Mouse (Mus musculus) heart, embryonic 15.5 days (tissue): ENCODE data around the gene Zeb2. TPM values are rescaled to one million over a fixed set of nuclear protein-coding genes. Genes with fewer than 3 reads are reported as not detected.

Source experiments
- ATAC-seq: fragments of 200-750 bp; cut with Nextera tagmentation; replicated peaks from 2 replicates; pipeline ENCODE4 v1.8.0; 2017; ENCODE audit warnings: low read depth, moderate TSS enrichment; ENCODE audit not compliant: insufficient number of reproducible peaks, insufficient read depth, low FRiP score
- H3K27ac ChIP-seq: fragments of 300-500 bp; sonication (generic); 2 replicates; pipeline ENCODE4 v1.5.1; 2015; ENCODE audit warnings: mild to moderate bottlenecking, inconsistent platforms
- H3K27me3 ChIP-seq: fragments of 300-500 bp; sonication (generic); 2 replicates; pipeline ENCODE4 v1.6.1; 2015; ENCODE audit warnings: inconsistent platforms
- H3K36me3 ChIP-seq: fragments of 300-500 bp; sonication (generic); 2 replicates; pipeline ENCODE4 v1.6.1; 2015; ENCODE audit warnings: mild to moderate bottlenecking, inconsistent platforms
- H3K4me1 ChIP-seq: fragments of 300-500 bp; sonication (generic); replicated peaks from 2 replicates; pipeline ENCODE4 v1.6.1; 2015; ENCODE audit warnings: inconsistent platforms
- H3K4me2 ChIP-seq: fragments of 300-500 bp; sonication (generic); 2 replicates; pipeline ENCODE4 v1.6.1; 2015; ENCODE audit warnings: inconsistent platforms, mild to moderate bottlenecking, moderate library complexity
- H3K4me3 ChIP-seq: fragments of 300-500 bp; sonication (generic); 2 replicates; pipeline ENCODE4 v1.5.1; 2015; ENCODE audit warnings: mild to moderate bottlenecking, inconsistent platforms
- H3K9ac ChIP-seq: fragments of 300-500 bp; sonication (generic); 2 replicates; pipeline ENCODE4 v1.6.1; 2015; ENCODE audit warnings: mild to moderate bottlenecking, inconsistent platforms
- H3K9me3 ChIP-seq: fragments of 300-500 bp; sonication (generic); replicated peaks from 2 replicates; pipeline ENCODE4 v1.6.1; 2016; ENCODE audit warnings: inconsistent platforms
- WGBS: fragments of 180-500 bp; shearing (Covaris S2); methylation state at CpG from one replicate; pipeline ENCODE4 v1.1.7; 2015; ENCODE audit warnings: mixed read lengths; 5-methylcytosine and 5-hydroxymethylcytosine counted together
- polyA plus RNA-seq: library from polyadenylated mRNA; unstranded; fragments of >200 nt; fragmentation: Nextera tagmentation; extraction: Ambion mirVana; gene quantifications from 2 replicates; pipeline ENCODE4 v1.2.1, GENCODE M21; 2015

Gene Zeb2
- polyA plus RNA-seq, 1 experiment from 2014 or later = 21.4 TPM

GRCm38 (mm10) chr2:45103021-45103983, 13.9 kb downstream of the Zeb2 start:
- Histone ChIP-seq H3K4me1 (peaks cover 76% of the 10 kb centered on the region), H3K27me3 (no peaks in the 10 kb centered on the region), H3K4me3 (peak overlapping the region; percentile 23), H3K36me3 (no peaks in the 10 kb centered on the region), H3K4me2 (peak overlapping the region; percentile 43), H3K27ac (peak overlapping the region; percentile 58), H3K9me3 (no peaks in the 10 kb centered on the region), H3K9ac (no peak overlapping the region)
- 0 out of 2 replicates have a peak, but pooled peaks have one; percentile 30 for ATAC-seq
- 20% methylated on average over 10 of the region's 10 CpGs for WGBS

DNA sequence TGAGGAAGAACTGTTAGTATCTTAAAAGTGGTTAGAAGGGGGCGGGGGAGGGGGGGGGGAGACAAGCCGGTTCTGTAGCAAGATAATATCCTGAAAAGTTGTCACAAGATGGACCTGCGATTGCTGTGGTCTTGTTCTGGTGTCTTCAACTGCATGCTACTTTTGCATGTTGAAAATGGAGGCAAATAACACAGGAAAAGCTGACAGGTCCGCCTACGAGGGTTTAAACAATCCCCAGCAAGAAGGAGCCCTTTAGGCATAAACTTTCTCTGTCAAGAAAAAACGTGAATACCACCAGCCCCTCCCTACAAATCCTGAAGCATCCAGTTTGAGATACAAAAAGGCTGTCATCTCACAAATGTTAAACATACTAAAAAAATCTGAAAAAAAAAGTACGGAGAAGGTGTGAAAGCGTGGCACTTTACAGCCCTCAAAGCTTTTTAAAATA, 15.0 kb downstream of the Zeb2 start:
- WGBS = 49% methylated on average over 8 of the region's 8 CpGs
- Histone ChIP-seq H3K36me3 (no peaks in the 10 kb centered on the region), H3K4me2 (no peak overlapping the region), H3K9me3 (no peaks in the 10 kb centered on the region), H3K4me1 (peaks cover 82% of the 10 kb centered on the region), H3K4me3 (no peak overlapping the region), H3K27me3 (no peaks in the 10 kb centered on the region), H3K27ac (peak overlapping the region; percentile 58; the same call in 1 of the 2 replicates), H3K9ac (no peak overlapping the region)
- ATAC-seq = no peak

DNA sequence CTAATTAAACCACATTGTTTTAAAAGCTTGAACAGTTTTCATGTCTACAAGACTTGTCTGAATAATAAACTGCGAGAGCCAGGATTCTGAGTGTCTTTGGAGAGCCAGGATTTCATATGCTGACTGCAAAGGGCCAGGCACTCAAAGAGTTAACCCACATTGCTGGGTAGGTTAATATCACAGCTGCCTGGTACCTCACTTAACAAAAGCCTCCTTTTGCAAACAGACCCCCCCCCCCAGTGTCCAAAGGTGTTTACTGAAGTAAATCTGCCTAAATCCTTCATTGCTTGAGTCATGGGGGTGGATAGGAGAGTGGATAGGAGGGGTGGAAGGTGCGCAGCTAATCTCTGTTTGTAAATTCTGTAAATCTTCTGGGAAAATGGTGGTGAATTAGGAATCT, 15.6 kb downstream of the Zeb2 start:
- H3K4me3 ChIP-seq = no peak overlapping the region
- no peak overlapping the region; the same call in 1 of the 2 replicates for H3K4me2 ChIP-seq
- 83% methylated on average over 2 of the region's 2 CpGs for WGBS
- no peak for ATAC-seq
- H3K27me3 ChIP-seq = no peaks in the 10 kb centered on the region
- H3K4me1 ChIP-seq = peaks cover 85% of the 10 kb centered on the region
- H3K9ac ChIP-seq = no peak overlapping the region
- H3K36me3 ChIP-seq = no peaks in the 10 kb centered on the region
- H3K9me3 ChIP-seq = no peaks in the 10 kb centered on the region
- peak overlapping the region; percentile 28; the same call in 1 of the 2 replicates for H3K27ac ChIP-seq

DNA sequence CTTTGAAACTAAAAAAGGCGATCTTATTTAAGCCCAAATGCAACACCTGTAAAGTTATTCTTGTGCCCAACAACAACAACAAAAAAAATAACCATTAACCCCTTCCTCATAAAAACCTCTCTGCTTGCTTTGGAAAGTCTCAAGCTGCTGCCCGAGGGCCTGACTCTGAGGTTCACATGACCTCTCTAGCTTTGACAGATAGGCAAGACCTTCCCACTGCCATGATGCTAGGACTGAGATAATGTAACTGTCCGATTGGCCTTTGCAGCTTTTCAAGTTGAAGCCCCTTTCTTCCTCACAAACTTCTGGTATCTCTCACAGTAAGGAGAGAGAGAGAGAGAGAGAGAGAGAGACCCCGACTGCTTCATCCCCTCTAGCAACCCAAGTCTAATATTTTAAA, 16.2 kb downstream of the Zeb2 start:
- Histone ChIP-seq H3K4me2 (no peak overlapping the region), H3K9ac (no peak overlapping the region), H3K27me3 (no peaks in the 10 kb centered on the region), H3K4me3 (no peak overlapping the region), H3K36me3 (no peaks in the 10 kb centered on the region), H3K27ac (0 out of 2 replicates have a peak overlapping the region, but pooled peaks have one; percentile 6), H3K4me1 (peaks cover 83% of the 10 kb centered on the region), H3K9me3 (no peaks in the 10 kb centered on the region)
- ATAC-seq = no peak
- WGBS = 45% methylated on average over 4 of the region's 4 CpGs

- Histone ChIP-seq H3K4me3 (no peak overlapping the region), H3K36me3 (no peaks in the 10 kb centered on the region), H3K4me2 (no peak overlapping the region), H3K4me1 (peaks cover 82% of the 10 kb centered on the region), H3K9ac (no peak overlapping the region), H3K27me3 (no peaks in the 10 kb centered on the region), H3K9me3 (no peaks in the 10 kb centered on the region), H3K27ac (no peak overlapping the region; the same call in 1 of the 2 replicates)
- 48% methylated on average over 7 of the region's 7 CpGs for WGBS
- no peak for ATAC-seq
These were observed 16.6 kb downstream of the Zeb2 start for GRCm38 (mm10) chr2:45100628-45101027.

GRCm38 (mm10) chr2:45100017-45100416, 17.2 kb downstream of the Zeb2 start:
- no peak for ATAC-seq
- H3K27ac ChIP-seq = no peak overlapping the region

DNA sequence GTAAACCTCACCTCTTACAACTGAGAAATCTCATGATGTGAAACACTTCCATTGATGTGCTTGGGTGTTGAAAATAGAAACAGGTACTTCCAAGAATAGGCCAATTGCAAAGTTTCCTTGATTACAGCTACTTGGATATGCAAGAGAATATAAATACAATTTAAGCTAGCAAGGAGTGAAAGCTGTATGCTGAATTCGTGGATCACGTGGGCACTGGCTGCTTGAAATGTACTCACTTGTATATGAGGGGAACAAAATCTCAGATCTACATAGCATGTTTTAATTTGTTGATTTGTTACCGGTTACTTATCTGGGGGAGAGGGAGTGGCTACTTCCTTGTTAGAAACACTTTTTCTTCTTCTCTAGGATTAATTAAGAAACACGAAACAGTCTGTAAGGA, 18.1 kb downstream of the Zeb2 start:
- Histone ChIP-seq H3K27me3 (no peaks in the 10 kb centered on the region), H3K27ac (no peak overlapping the region), H3K9me3 (no peaks in the 10 kb centered on the region), H3K36me3 (no peaks in the 10 kb centered on the region), H3K4me1 (peaks cover 80% of the 10 kb centered on the region), H3K9ac (no peak overlapping the region), H3K4me2 (no peak overlapping the region), H3K4me3 (no peak overlapping the region)
- 68% methylated on average over 4 of the region's 4 CpGs for WGBS
- no peak for ATAC-seq

More at GRCm38 (mm10) chr2:45100017-45100416, 17.2 kb downstream of the Zeb2 start:
- no peaks in the 10 kb centered on the region for H3K27me3 ChIP-seq
- WGBS = 45% methylated on average over 4 of the region's 4 CpGs
- peaks cover 79% of the 10 kb centered on the region for H3K4me1 ChIP-seq
- no peaks in the 10 kb centered on the region for H3K9me3 ChIP-seq
- no peak overlapping the region for H3K4me3 ChIP-seq
- no peak overlapping the region for H3K4me2 ChIP-seq
- no peaks in the 10 kb centered on the region for H3K36me3 ChIP-seq
- no peak overlapping the region for H3K9ac ChIP-seq

DNA sequence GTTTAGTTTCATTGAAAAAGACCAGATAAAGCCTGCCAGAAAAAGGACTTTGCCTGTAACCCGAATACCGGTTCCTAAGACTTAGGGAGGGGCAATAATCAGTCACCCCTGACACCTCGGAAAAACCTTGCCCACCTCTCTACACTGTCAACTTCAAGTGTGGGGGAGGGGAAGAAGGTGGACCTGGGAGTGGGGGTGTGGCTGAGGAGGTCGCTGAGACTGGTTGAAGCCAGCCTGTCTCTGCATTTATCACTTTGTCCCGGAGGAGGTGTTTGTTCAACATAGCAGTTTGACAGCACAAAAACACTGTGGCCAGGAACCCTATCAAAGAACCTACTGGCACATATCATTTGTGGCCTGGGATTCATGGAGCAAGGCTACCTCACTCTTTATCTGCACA, 19.2 kb downstream of the Zeb2 start:
- H3K27ac ChIP-seq = peak overlapping the region; percentile 33
- H3K4me3 ChIP-seq = no peak overlapping the region

DNA sequence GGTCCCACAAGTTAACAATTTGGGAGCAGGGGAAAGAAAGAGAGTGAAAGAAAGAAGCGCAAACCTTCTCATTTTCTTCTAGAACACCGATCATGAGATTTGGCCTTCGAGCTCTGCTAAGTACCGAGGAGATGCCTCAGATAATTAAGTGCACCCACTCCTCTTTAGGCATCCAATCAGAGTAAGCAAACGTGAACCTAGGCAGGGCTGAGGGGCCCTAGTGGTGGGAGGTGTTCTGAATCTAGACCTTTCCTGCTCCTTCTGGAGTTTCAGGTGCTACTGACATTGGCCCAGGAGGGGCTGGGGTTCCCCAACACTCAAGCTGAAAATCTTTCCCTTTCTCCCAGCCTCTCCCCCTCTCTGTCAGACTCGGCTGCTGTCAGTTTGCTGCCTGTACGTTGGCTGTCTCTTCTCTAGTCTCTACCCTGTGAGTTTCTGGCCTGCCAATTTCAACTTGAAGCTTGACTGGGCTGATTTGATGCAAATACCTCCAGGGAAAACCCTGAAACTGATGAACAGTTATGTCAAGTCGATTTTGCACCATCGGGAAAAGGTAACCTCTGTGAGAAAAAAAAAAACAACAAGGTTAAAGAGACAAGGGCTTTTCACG, 20.5 kb downstream of the Zeb2 start:
- no peaks in the 10 kb centered on the region for H3K9me3 ChIP-seq
- peak overlapping the region; percentile 30 for H3K4me2 ChIP-seq
- 35% methylated on average over 10 of the region's 10 CpGs for WGBS
- no peaks in the 10 kb centered on the region for H3K27me3 ChIP-seq
- H3K4me1 ChIP-seq = peaks cover 66% of the 10 kb centered on the region
- no peak overlapping the region for H3K4me3 ChIP-seq
- peak overlapping the region; percentile 33 for H3K27ac ChIP-seq
- H3K9ac ChIP-seq = no peak overlapping the region
- ATAC-seq = no peak
- H3K36me3 ChIP-seq = peaks cover 4% of the 10 kb centered on the region; the same call in 1 of the 2 replicates

More for the DNA sequence above, 19.2 kb downstream of the Zeb2 start:
- Histone ChIP-seq H3K4me2 (peak overlapping the region; percentile 33), H3K27me3 (no peaks in the 10 kb centered on the region), H3K9me3 (no peaks in the 10 kb centered on the region), H3K4me1 (peaks cover 76% of the 10 kb centered on the region), H3K36me3 (peaks cover 3% of the 10 kb centered on the region; the same call in 1 of the 2 replicates), H3K9ac (no peak overlapping the region)
- no peak for ATAC-seq
- 7% methylated on average over 5 of the region's 5 CpGs for WGBS

DNA sequence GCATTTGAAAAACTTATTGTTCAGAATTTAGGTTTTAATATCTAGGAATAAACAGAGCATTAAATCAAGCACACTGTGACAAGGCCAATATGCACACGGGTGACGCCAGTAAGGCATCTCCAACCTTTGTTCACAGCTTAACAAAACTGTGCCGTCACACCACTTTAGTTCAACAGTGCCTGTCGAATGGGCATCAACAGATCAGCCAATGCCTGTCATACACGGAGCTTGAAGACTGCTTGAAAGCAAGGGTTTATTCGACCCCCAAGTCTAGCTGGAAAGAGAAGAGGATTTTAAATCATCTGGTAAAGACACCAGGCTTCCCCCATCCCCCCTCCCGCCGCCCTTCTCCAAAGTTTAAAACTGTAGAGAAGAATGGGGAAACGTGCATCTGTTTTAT, 21.4 kb downstream of the Zeb2 start:
- no peak overlapping the region for H3K27ac ChIP-seq
- no peak for ATAC-seq
- 52% methylated on average over 9 of the region's 9 CpGs for WGBS
- peaks cover 57% of the 10 kb centered on the region for H3K4me1 ChIP-seq
- peaks cover 4% of the 10 kb centered on the region; the same call in 1 of the 2 replicates for H3K36me3 ChIP-seq
- H3K4me3 ChIP-seq = no peak overlapping the region
- no peaks in the 10 kb centered on the region for H3K27me3 ChIP-seq
- no peak overlapping the region for H3K9ac ChIP-seq
- H3K9me3 ChIP-seq = no peaks in the 10 kb centered on the region
- H3K4me2 ChIP-seq = no peak overlapping the region

DNA sequence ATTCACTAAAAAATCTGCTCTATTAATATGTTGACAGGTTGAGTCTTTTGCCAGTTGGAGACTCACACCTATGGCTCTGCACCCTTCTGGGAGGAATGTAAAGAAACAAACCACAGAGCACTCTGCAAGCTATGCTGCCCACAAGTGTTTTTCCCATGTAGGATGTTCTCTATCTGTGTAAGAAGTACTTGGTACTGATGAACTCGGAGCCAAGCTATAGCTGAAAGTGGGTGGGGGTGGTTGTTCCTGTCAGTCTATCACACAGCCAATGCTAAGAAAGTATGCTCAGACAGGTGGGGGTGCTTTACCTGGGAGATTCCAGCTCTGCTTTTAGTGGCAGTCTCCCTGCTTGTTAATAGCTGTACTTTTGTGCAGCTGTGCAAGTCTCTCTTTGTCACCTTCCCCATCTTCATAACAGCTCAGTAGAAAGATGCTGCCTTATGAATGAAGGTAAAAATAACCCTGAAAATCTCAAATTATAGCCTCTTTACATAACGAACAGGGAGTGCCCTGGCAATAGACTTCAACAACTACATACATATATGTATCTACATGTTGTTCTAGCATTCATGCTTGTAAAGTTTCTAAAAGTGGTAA, 22.7 kb downstream of the Zeb2 start:
- ATAC-seq = no peak; the same call in 1 of the 2 replicates
- no peak overlapping the region for H3K9ac ChIP-seq
- no peak overlapping the region for H3K4me3 ChIP-seq
- WGBS = 55% methylated on average over 2 of the region's 2 CpGs
- H3K9me3 ChIP-seq = no peaks in the 10 kb centered on the region
- no peaks in the 10 kb centered on the region for H3K27me3 ChIP-seq
- peaks cover 4% of the 10 kb centered on the region; the same call in 1 of the 2 replicates for H3K36me3 ChIP-seq
- no peak overlapping the region for H3K4me2 ChIP-seq
- H3K4me1 ChIP-seq = peaks cover 55% of the 10 kb centered on the region
- H3K27ac ChIP-seq = no peak overlapping the region
